Mouse (Mus musculus) intestine, embryonic 15.5 days (tissue): ENCODE measurements around the gene Mia2. TPM values are rescaled to one million over a fixed set of nuclear protein-coding genes. Genes with fewer than 3 reads are reported as not detected.
"Not testable (repeated sequence)": the region's sequence is repeated elsewhere in the genome, so short reads cannot be mapped to it uniquely, and the experiment has no call there.

ENCODE experiments used
- ATAC-seq: fragments of 200-750 bp; cut with Nextera tagmentation; 2 replicates; pipeline ENCODE4 v1.8.0; 2017; ENCODE audit warnings: moderate TSS enrichment, moderate library complexity
- H3K27ac ChIP-seq: fragments of 300-500 bp; sonication (generic); 2 replicates; pipeline ENCODE4 v1.5.1; 2015; ENCODE audit warnings: mild to moderate bottlenecking, inconsistent platforms
- H3K27me3 ChIP-seq: fragments of 300-500 bp; sonication (generic); replicated peaks from 2 replicates; pipeline ENCODE4 v1.6.1; 2015; ENCODE audit warnings: inconsistent platforms
- H3K36me3 ChIP-seq: fragments of 300-500 bp; sonication (generic); 2 replicates; pipeline ENCODE4 v1.6.1; 2015; ENCODE audit warnings: inconsistent platforms
- H3K4me1 ChIP-seq: fragments of 300-500 bp; sonication (generic); replicated peaks from 2 replicates; pipeline ENCODE4 v1.6.1; 2015; ENCODE audit warnings: inconsistent platforms
- H3K4me2 ChIP-seq: fragments of 300-500 bp; sonication (generic); replicated peaks from 2 replicates; pipeline ENCODE4 v1.6.1; 2015; ENCODE audit warnings: mild to moderate bottlenecking, inconsistent platforms
- H3K4me3 ChIP-seq: fragments of 300-500 bp; sonication (generic); replicated peaks from 2 replicates; pipeline ENCODE4 v1.5.1; 2015; ENCODE audit warnings: inconsistent platforms
- H3K9ac ChIP-seq: fragments of 300-500 bp; sonication (generic); 2 replicates; pipeline ENCODE4 v1.6.1; 2015; ENCODE audit warnings: inconsistent platforms
- H3K9me3 ChIP-seq: fragments of 300-500 bp; sonication (generic); 2 replicates; pipeline ENCODE4 v1.6.1; 2016; ENCODE audit warnings: inconsistent platforms
- WGBS: fragments of 180-500 bp; shearing (Covaris S2); methylation state at CpG from one replicate; pipeline ENCODE4 v1.1.7; 2015; 5-methylcytosine and 5-hydroxymethylcytosine counted together
- polyA plus RNA-seq: library from polyadenylated mRNA; unstranded; fragments of >200 nt; fragmentation: Nextera tagmentation; extraction: Ambion mirVana; gene quantifications from 2 replicates; pipeline ENCODE4 v1.2.1, GENCODE M21; 2015

The Mia2 gene
- polyA plus RNA-seq, result 84.2 and 102 TPM in 2 replicates

- Histone ChIP-seq H3K36me3 (no peaks in the 10 kb centered on the region), H3K9me3 (no peaks in the 10 kb centered on the region), H3K4me2 (peak within 1 kb of the TSS; percentile 5; the same call in 1 of the 2 replicates), H3K4me3 (peak within 1 kb of the TSS; percentile 37), H3K27ac (peak within 1 kb of the TSS; percentile 94), H3K9ac (peak within 1 kb of the TSS; percentile 44), H3K4me1 (no peaks in the 10 kb centered on the region), H3K27me3 (no peaks in the 10 kb centered on the region)
- ATAC-seq, result peak; percentile 98
- WGBS, result 58% methylated on average over 19 of the region's 19 CpGs
These were observed at the start of gene Mia2 for GRCm38 (mm10) chr12:59095104-59096025. TSS of gene Mia2 (plus strand) at chr12:59095799.

- Histone ChIP-seq H3K4me2 (no peak overlapping the region), H3K9me3 (no peaks in the 10 kb centered on the region), H3K4me3 (no peak overlapping the region), H3K27me3 (no peaks in the 10 kb centered on the region), H3K36me3 (peaks cover 16% of the 10 kb centered on the region; the same call in 1 of the 2 replicates), H3K27ac (no peak overlapping the region), H3K9ac (no peak overlapping the region), H3K4me1 (no peaks in the 10 kb centered on the region)
- 87% methylated on average over 3 of the region's 3 CpGs for WGBS
- ATAC-seq, result no peak
These were observed 43.1 kb upstream of the Mia2 start for GRCm38 (mm10) chr12:59052470-59052869.

DNA sequence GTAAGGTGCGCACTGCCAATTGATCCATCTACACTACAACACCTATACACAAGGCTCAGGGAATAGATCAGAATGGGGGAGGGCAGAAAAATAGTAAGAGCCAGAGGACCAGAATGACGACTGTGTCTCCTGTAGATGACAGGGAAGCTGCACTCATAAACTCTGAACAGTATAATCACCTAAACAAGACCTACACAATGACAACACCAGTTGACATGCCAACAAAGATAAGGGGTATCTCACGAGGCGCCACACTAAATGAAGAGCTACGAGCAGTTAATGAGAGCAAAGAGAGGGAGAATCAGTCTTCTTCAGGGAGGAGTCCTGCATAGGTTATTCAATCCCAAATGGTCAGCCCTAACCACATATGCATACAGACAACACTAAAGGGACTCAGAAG lies 42.4 kb upstream of the Mia2 start:
- Histone ChIP-seq H3K4me3 (no peak overlapping the region), H3K27me3 (no peaks in the 10 kb centered on the region), H3K4me2 (no peak overlapping the region), H3K36me3 (peaks cover 18% of the 10 kb centered on the region; the same call in 1 of the 2 replicates), H3K9me3 (no peaks in the 10 kb centered on the region), H3K9ac (no peak overlapping the region), H3K27ac (no peak overlapping the region), H3K4me1 (no peaks in the 10 kb centered on the region)
- ATAC-seq, result no peak
- WGBS, result 84% methylated on average over 5 of the region's 5 CpGs

DNA sequence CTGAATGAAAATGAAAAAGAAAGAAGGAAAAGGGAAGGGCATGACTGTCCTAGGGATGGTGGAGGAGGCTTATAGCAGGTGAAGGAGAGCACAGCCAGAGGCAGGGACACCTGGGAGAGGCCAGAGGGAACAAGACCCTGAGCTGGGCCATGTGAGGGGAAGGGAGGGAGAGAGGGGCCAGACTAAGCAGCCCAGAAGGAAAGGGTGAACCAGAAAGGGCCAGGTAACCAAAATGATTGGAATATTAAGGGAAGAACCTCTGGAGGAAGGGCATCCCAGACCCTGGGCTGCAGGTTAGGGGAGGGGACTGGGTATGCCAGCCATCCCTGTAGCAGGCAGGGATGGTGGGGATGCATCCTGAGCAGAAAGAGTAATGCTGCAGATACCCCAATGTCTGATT lies 41.6 kb upstream of the Mia2 start:
- Histone ChIP-seq H3K4me2 (no peak overlapping the region), H3K4me3 (no peak overlapping the region), H3K36me3 (peaks cover 18% of the 10 kb centered on the region; the same call in 1 of the 2 replicates), H3K9ac (no peak overlapping the region), H3K27ac (no peak overlapping the region), H3K4me1 (no peaks in the 10 kb centered on the region), H3K27me3 (no peaks in the 10 kb centered on the region), H3K9me3 (no peaks in the 10 kb centered on the region)
- no peak for ATAC-seq

- Histone ChIP-seq H3K4me1 (peaks cover 7% of the 10 kb centered on the region; the same call in 1 of the 2 replicates), H3K9ac (no peak overlapping the region), H3K9me3 (no peaks in the 10 kb centered on the region), H3K27me3 (no peaks in the 10 kb centered on the region), H3K27ac (no peak overlapping the region), H3K4me3 (no peak overlapping the region), H3K4me2 (no peak overlapping the region), H3K36me3 (peaks cover 21% of the 10 kb centered on the region; the same call in 1 of the 2 replicates)
- no peak for ATAC-seq
- 80% methylated on average over 4 of the region's 4 CpGs for WGBS
These were observed 40.3 kb upstream of the Mia2 start for GRCm38 (mm10) chr12:59055196-59055850.

DNA sequence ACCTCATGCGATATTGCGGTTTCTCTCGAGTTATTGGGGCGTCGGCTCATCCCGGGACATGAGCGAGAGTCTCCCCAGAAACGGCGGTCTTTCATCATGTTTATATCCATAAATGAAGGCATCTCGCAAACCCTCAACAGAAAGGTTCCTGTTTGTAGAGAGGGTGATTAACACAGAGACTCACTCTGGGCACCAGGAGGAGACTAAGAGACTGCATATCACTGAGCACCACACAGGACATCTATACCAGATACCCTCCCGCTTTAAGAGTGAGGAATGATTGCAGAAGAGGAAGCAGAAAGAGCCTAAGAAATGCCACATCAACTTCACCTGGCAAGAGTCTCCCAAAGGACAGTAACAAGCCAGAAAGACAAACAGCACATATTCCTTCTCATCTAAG lies 39.4 kb upstream of the Mia2 start:
- Histone ChIP-seq H3K4me2 (no peak overlapping the region), H3K4me3 (no peak overlapping the region), H3K36me3 (peaks cover 21% of the 10 kb centered on the region; the same call in 1 of the 2 replicates), H3K27ac (no peak overlapping the region), H3K9me3 (no peaks in the 10 kb centered on the region), H3K27me3 (no peaks in the 10 kb centered on the region), H3K9ac (no peak overlapping the region), H3K4me1 (peaks cover 8% of the 10 kb centered on the region; the same call in 1 of the 2 replicates)
- 95% methylated on average over 11 of the region's 11 CpGs for WGBS
- no peak for ATAC-seq

GRCm38 (mm10) chr12:59058242-59058641 lies 37.4 kb upstream of the Mia2 start:
- WGBS, result 84% methylated on average over 5 of the region's 5 CpGs
- H3K4me1 ChIP-seq, H3K9me3 ChIP-seq, H3K4me2 ChIP-seq, ATAC-seq, H3K4me3 ChIP-seq, H3K27me3 ChIP-seq, H3K27ac ChIP-seq, H3K9ac ChIP-seq: not testable (repeated sequence)
- H3K36me3 ChIP-seq, result peaks cover 12% of the 10 kb centered on the region; the same call in 1 of the 2 replicates

DNA sequence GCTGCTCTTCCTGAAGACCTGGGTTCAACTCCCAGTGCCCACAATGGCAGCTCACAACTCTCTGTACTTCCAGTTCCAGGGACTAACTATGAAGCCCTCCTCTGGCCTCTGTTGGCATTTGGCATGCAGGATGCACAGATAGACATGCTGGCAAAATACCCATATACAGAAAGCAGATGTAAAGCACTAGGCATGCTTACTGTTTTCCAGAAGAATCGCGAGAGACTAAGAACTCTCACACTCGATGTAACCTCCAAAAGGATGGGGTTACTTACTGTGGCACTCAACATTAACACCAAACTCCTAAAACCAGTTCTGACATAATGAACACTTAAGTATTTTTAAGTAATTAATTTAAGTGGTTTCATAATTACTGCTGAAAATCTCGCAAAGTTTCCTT lies 35.3 kb upstream of the Mia2 start:
- no peak for ATAC-seq
- 0 out of 2 replicates have a peak overlapping the region, but pooled peaks have one; percentile 95 for H3K27ac ChIP-seq

DNA sequence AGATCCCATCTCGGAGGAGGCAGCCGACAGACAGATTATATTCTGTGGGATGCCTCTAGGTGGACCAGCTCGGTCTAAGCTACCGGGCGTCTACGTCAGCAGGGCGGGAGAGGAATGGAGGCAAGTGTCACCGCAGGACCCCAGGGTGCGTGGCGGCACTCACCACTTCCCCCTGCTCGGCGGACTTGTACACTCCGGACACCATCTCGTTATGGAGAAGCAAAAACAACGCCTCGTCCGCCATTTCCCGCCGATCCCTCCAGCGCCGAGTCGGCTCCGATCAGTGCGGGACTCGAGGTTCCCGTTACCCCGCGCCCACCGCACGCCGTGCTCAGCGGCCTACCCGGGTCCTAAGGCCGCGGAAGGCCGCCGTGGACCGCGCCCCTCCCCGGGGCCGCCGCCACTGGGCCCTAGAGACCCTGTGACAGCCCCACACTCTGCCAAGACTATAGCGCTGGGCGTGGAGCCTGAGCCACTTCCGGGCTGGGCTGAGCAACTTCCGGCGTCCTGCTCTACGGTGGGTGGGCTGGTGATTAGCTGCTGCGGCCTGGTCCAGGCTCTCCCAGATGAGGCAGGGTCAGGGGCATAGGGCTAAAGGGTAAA lies 34.5 kb upstream of the Mia2 start, which contains the start of gene Trappc6b:
Gene Trappc6b (minus strand): TSS at position 480 of the 603 bp plus-strand sequence.
- Histone ChIP-seq H3K4me2 (peak within 1 kb of the TSS; percentile 67), H3K27ac (peak within 1 kb of the TSS; percentile 95), H3K27me3 (no peaks in the 10 kb centered on the region), H3K4me3 (peak within 1 kb of the TSS; percentile 80), H3K9ac (peak within 1 kb of the TSS; percentile 89), H3K36me3 (peaks cover 10% of the 10 kb centered on the region; the same call in 1 of the 2 replicates), H3K9me3 (no peaks in the 10 kb centered on the region), H3K4me1 (peaks cover 8% of the 10 kb centered on the region; the same call in 1 of the 2 replicates)
- ATAC-seq, result peak; percentile 96
- WGBS, result under 1% methylated on average over 49 of the region's 49 CpGs

More for the DNA sequence above, 35.3 kb upstream of the Mia2 start:
- peaks cover 12% of the 10 kb centered on the region; the same call in 1 of the 2 replicates for H3K36me3 ChIP-seq
- peak overlapping the region; percentile 67 for H3K4me2 ChIP-seq
- 62% methylated on average over 4 of the region's 4 CpGs for WGBS
- H3K9ac ChIP-seq, result peak overlapping the region; percentile 89
- peaks cover 8% of the 10 kb centered on the region; the same call in 1 of the 2 replicates for H3K4me1 ChIP-seq
- peak overlapping the region; percentile 80 for H3K4me3 ChIP-seq
- no peaks in the 10 kb centered on the region for H3K27me3 ChIP-seq
- no peaks in the 10 kb centered on the region for H3K9me3 ChIP-seq

- Histone ChIP-seq H3K9me3 (no peaks in the 10 kb centered on the region), H3K9ac (no peak overlapping the region), H3K27ac (no peak overlapping the region), H3K4me2 (no peak overlapping the region), H3K4me3 (no peak overlapping the region), H3K27me3 (no peaks in the 10 kb centered on the region), H3K4me1 (peaks cover 4% of the 10 kb centered on the region; the same call in 1 of the 2 replicates), H3K36me3 (peaks cover 12% of the 10 kb centered on the region)
- 80% methylated on average over 8 of the region's 8 CpGs for WGBS
- no peak for ATAC-seq
These were observed 30.8 kb upstream of the Mia2 start for GRCm38 (mm10) chr12:59064837-59065236.

DNA sequence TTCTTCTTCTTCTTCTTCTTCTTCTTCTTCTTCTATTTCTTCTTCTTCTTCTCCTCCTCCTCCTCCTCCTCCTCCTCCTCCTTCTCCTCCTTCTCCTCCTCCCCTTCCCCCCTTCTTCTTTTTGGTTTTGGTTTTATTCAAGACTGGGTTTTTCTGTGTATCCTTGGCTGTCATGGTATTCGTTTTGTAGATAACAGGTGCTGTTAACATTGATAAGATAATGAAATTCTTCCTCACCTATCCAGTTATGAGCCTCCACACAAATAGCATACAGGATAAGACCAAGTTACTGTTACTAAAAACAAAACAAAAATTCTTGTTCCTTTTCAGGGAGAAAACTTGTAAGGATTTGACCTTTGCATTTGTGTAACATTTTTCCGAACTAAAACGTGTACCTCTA lies 29.8 kb upstream of the Mia2 start:
- Histone ChIP-seq H3K4me1 (no peaks in the 10 kb centered on the region), H3K9me3 (no peaks in the 10 kb centered on the region), H3K36me3 (peaks cover 15% of the 10 kb centered on the region), H3K9ac (no peak overlapping the region), H3K4me3 (no peak overlapping the region), H3K27me3 (no peaks in the 10 kb centered on the region), H3K4me2 (peak overlapping the region; percentile 63), H3K27ac (peak overlapping the region; percentile 90; the same call in 1 of the 2 replicates)
- ATAC-seq, result no peak
- WGBS, result 59% methylated on average over 3 of the region's 3 CpGs
